Mouse (Mus musculus) neural tube, embryonic 15.5 days (tissue): ENCODE data around the gene Haghl. TPM values are rescaled to one million over a fixed set of nuclear protein-coding genes. Genes with fewer than 3 reads are reported as not detected.
"Not testable (repeated sequence)": the region's sequence is repeated elsewhere in the genome, so short reads cannot be mapped to it uniquely, and the experiment has no call there.

Experiments used
- ATAC-seq: fragments of 200-750 bp; cut with Nextera tagmentation; 2 replicates; pipeline ENCODE4 v1.8.0; 2017; ENCODE audit warnings: mild to moderate bottlenecking, moderate TSS enrichment, moderate library complexity; ENCODE audit not compliant: low FRiP score
- H3K27ac ChIP-seq: fragments of 300-500 bp; sonication (generic); replicated peaks from 2 replicates; pipeline ENCODE4 v1.5.1; 2015; ENCODE audit warnings: mild to moderate bottlenecking, inconsistent platforms
- H3K27me3 ChIP-seq: fragments of 300-500 bp; sonication (generic); replicated peaks from 2 replicates; pipeline ENCODE4 v1.6.1; 2015; ENCODE audit warnings: inconsistent platforms
- H3K36me3 ChIP-seq: fragments of 300-500 bp; sonication (generic); 2 replicates; pipeline ENCODE4 v1.6.1; 2015; ENCODE audit warnings: inconsistent platforms
- H3K4me1 ChIP-seq: fragments of 300-500 bp; sonication (generic); 2 replicates; pipeline ENCODE4 v1.6.1; 2015; ENCODE audit warnings: inconsistent platforms
- H3K4me2 ChIP-seq: fragments of 300-500 bp; sonication (generic); 2 replicates; pipeline ENCODE4 v1.6.1; 2015; ENCODE audit warnings: inconsistent platforms, mild to moderate bottlenecking, moderate library complexity
- H3K4me3 ChIP-seq: fragments of 300-500 bp; sonication (generic); replicated peaks from 2 replicates; pipeline ENCODE4 v1.5.1; 2015; ENCODE audit warnings: mild to moderate bottlenecking, inconsistent platforms
- H3K9ac ChIP-seq: fragments of 300-500 bp; sonication (generic); replicated peaks from 2 replicates; pipeline ENCODE4 v1.6.1; 2015; ENCODE audit warnings: mild to moderate bottlenecking, inconsistent platforms
- H3K9me3 ChIP-seq: fragments of 300-500 bp; sonication (generic); replicated peaks from 2 replicates; pipeline ENCODE4 v1.6.1; 2016; ENCODE audit warnings: inconsistent platforms
- WGBS: fragments of 180-500 bp; shearing (Covaris S2); methylation state at CpG from one replicate; pipeline ENCODE4 v1.1.7; 2015; ENCODE audit warnings: mixed read lengths; 5-methylcytosine and 5-hydroxymethylcytosine counted together
- polyA plus RNA-seq: library from polyadenylated mRNA; unstranded; fragments of >200 nt; fragmentation: Nextera tagmentation; extraction: Ambion mirVana; gene quantifications from 2 replicates; pipeline ENCODE4 v1.2.1, GENCODE M21; 2015

The Haghl gene
- polyA plus RNA-seq, 1 experiment from 2014 or later, result 153 TPM

DNA sequence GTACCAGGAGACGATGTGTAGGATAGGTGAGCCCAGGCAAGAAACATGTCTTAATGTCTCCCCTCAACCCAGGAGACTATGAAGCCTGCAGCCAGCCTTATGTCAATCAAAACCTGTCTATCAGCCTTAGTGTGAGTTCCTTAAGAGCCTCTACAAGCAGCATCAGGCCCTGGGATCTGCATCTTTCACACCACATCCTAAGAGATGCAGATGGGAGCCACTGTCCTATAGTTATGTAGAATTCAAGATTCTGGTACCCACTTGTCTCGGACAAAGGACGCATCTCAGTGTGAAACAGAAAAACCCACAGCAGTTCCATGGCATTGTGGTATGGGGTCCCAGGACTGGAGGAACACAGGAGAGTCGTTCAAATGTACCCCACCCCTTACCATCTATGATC, 30.4 kb downstream of the Haghl start:
- Histone ChIP-seq H3K9me3 (no peaks in the 10 kb centered on the region), H3K4me1 (peaks cover 6% of the 10 kb centered on the region), H3K27ac (no peak overlapping the region), H3K9ac (no peak overlapping the region), H3K36me3 (no peaks in the 10 kb centered on the region), H3K4me3 (no peak overlapping the region), H3K4me2 (no peak overlapping the region), H3K27me3 (no peaks in the 10 kb centered on the region)
- 79% methylated on average over 4 of the region's 4 CpGs for WGBS
- ATAC-seq, result no peak

DNA sequence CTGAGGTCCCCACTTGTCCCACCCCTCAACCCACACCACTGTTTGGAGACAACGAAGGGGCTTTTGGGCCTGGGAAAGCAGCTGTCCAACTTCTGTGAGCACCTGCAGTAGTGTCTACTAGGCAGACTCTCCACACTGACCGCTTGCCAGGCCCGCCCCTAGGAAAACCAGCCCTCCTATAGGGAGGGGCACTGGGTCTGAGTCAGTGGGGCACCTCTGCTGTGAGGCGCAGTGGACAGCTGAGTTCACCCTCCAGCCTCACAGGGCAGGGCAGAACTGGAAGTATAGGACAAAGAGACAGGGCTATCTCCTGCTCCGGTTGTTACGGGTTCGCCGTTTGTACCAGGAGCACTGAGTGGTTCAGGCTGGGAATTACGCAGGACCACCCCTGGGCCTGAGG, 31.2 kb downstream of the Haghl start, which contains the start of gene Msln:
Gene Msln, minus strand, starts transcription at position 138 of the 400 bp plus-strand sequence.
- Histone ChIP-seq H3K4me3 (no peak within 1 kb of the TSS), H3K4me2 (no peak within 1 kb of the TSS), H3K27ac (no peak within 1 kb of the TSS), H3K9ac (no peak within 1 kb of the TSS), H3K9me3 (no peaks in the 10 kb centered on the region), H3K4me1 (peaks cover 6% of the 10 kb centered on the region), H3K27me3 (no peaks in the 10 kb centered on the region), H3K36me3 (no peaks in the 10 kb centered on the region)
- no peak for ATAC-seq
- WGBS, result 87% methylated on average over 9 of the region's 9 CpGs

DNA sequence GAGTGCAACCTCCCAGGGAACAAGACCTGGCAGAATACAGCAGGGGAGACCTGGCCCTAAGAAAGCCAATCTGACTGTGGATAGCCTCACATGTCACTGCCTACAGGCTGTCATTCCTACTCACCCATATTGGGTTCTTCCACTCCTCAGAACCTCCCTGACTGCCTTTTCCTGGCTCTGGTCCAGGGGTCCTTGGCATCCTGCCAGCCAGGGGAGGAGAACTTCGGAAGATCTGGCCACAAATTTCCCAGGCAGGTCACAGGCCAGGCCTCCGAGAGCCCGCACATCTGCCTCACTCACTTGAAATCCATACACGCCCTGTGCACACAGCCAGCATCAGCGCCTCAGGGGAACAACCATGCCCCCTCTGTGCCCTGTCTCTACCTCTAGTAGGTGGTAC, 34.0 kb downstream of the Haghl start:
- WGBS, result 47% methylated on average over 5 of the region's 5 CpGs
- H3K27ac ChIP-seq, result no peak overlapping the region
- no peak for ATAC-seq

DNA sequence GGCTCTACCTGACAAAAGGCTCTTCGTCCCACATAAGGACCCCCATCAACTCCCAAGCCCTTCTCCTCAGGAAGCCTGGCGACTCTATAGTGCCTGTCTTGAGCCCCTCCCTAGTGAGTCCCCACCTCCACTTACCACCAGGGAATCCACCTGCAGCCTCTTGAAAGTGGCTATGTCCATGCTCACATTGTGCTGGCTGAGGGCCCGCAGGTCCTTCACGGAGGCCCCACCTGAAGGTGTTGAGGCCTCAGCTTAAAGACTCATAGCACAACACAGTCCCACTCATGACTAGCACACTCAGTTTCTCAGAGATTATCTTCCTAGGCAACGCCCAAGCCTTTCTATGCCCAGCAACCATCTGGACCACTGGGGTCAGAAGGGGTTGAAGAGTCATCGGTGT, 36.2 kb downstream of the Haghl start:
- H3K9me3 ChIP-seq, result no peaks in the 10 kb centered on the region
- 87% methylated on average over 6 of the region's 6 CpGs for WGBS
- H3K9ac ChIP-seq, result no peak overlapping the region
- H3K27me3 ChIP-seq, result no peaks in the 10 kb centered on the region
- no peak overlapping the region for H3K4me3 ChIP-seq
- no peak overlapping the region for H3K27ac ChIP-seq
- H3K4me2 ChIP-seq, result no peak overlapping the region
- H3K36me3 ChIP-seq, result no peaks in the 10 kb centered on the region
- no peak for ATAC-seq
- peaks cover 6% of the 10 kb centered on the region for H3K4me1 ChIP-seq

More for the DNA sequence above, 34.0 kb downstream of the Haghl start:
- H3K9me3 ChIP-seq, result no peaks in the 10 kb centered on the region
- peaks cover 6% of the 10 kb centered on the region for H3K4me1 ChIP-seq
- H3K36me3 ChIP-seq, result no peaks in the 10 kb centered on the region
- H3K9ac ChIP-seq, result no peak overlapping the region
- H3K4me2 ChIP-seq, result no peak overlapping the region
- no peak overlapping the region for H3K4me3 ChIP-seq
- H3K27me3 ChIP-seq, result no peaks in the 10 kb centered on the region

DNA sequence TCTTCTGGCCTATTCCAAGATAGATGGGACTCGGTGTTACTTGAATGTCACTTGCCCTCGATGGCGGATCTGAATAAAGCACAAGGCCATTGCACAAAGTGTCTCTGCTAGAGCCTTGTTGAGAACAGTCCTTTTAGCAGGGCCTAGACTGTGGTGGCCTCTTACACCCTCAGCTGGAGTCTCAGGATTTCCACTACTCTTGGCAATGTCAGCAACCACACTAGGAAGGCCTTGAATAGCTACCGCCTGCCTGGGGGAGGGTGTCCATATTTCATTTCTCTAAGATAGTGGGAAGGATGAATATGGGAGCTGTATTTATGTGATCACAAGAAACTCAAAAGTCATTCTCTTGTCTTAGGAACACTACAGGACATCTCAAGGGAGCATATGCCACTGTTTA, 37.2 kb downstream of the Haghl start:
- ATAC-seq, result no peak
- no peak overlapping the region for H3K4me2 ChIP-seq
- H3K4me3 ChIP-seq, result no peak overlapping the region
- H3K9me3 ChIP-seq, result no peaks in the 10 kb centered on the region
- no peak overlapping the region for H3K27ac ChIP-seq
- 97% methylated on average over 4 of the region's 4 CpGs for WGBS
- H3K4me1 ChIP-seq, result peaks cover 6% of the 10 kb centered on the region
- no peak overlapping the region for H3K9ac ChIP-seq
- H3K27me3 ChIP-seq, result no peaks in the 10 kb centered on the region
- H3K36me3 ChIP-seq, result no peaks in the 10 kb centered on the region

GRCm38 (mm10) chr17:25744311-25744710, 41.2 kb downstream of the Haghl start:
- Histone ChIP-seq H3K27me3 (no peaks in the 10 kb centered on the region), H3K27ac (no peak overlapping the region), H3K36me3 (no peaks in the 10 kb centered on the region), H3K4me2 (no peak overlapping the region), H3K9me3 (no peaks in the 10 kb centered on the region), H3K4me1 (no peaks in the 10 kb centered on the region), H3K9ac (no peak overlapping the region), H3K4me3 (no peak overlapping the region)
- ATAC-seq, result no peak
- 76% methylated on average over 10 of the region's 10 CpGs for WGBS

GRCm38 (mm10) chr17:25743831-25744230, 41.6 kb downstream of the Haghl start:
- Histone ChIP-seq H3K27me3 (no peaks in the 10 kb centered on the region), H3K36me3 (no peaks in the 10 kb centered on the region), H3K9me3 (no peaks in the 10 kb centered on the region), H3K4me3 (no peak overlapping the region), H3K4me2 (no peak overlapping the region), H3K9ac (no peak overlapping the region), H3K4me1 (no peaks in the 10 kb centered on the region), H3K27ac (no peak overlapping the region)
- no peak for ATAC-seq
- 93% methylated on average over 9 of the region's 9 CpGs for WGBS

- not testable (repeated sequence) for H3K4me3 ChIP-seq, H3K4me1 ChIP-seq, H3K27me3 ChIP-seq, H3K27ac ChIP-seq, H3K9me3 ChIP-seq, H3K9ac ChIP-seq, ATAC-seq, H3K36me3 ChIP-seq, H3K4me2 ChIP-seq
- 78% methylated on average over 12 of the region's 12 CpGs for WGBS
These were observed 44.0 kb downstream of the Haghl start for GRCm38 (mm10) chr17:25741471-25741870.

DNA sequence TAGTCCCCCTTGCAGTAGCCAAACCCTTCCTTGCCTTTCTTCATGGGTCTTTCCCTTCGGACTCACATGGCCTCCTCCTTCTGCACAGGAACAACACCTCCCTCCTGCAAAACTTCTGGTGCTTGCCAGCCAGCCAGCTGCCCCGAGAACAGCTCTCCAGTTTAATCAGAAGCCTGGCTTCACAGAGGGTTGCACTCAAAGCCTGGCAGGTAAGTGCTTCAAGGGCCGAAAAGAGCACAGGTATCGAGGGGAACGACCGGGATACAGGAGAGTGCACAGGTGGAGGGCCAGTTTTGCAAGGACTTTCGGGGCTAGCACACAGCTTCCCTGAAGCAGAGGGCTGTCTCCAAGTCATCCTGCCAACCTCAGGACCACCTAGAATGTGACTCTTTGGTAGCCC, 46.6 kb downstream of the Haghl start:
- Histone ChIP-seq H3K4me1 (no peaks in the 10 kb centered on the region), H3K36me3 (no peaks in the 10 kb centered on the region), H3K27me3 (no peaks in the 10 kb centered on the region), H3K9ac (no peak overlapping the region), H3K4me2 (no peak overlapping the region), H3K4me3 (no peak overlapping the region), H3K27ac (no peak overlapping the region), H3K9me3 (no peaks in the 10 kb centered on the region)
- 88% methylated on average over 7 of the region's 7 CpGs for WGBS
- no peak for ATAC-seq

- WGBS, result 82% methylated on average over 3 of the region's 3 CpGs
- Histone ChIP-seq H3K27ac (no peak within 1 kb of the TSS), H3K36me3 (no peaks in the 10 kb centered on the region), H3K4me3 (no peak within 1 kb of the TSS), H3K9me3 (no peaks in the 10 kb centered on the region), H3K4me2 (no peak within 1 kb of the TSS), H3K27me3 (no peaks in the 10 kb centered on the region), H3K9ac (no peak within 1 kb of the TSS), H3K4me1 (no peaks in the 10 kb centered on the region)
- ATAC-seq, result no peak
These were observed 49.7 kb downstream of the Haghl start, which contains the start of gene Mslnl for GRCm38 (mm10) chr17:25735745-25736144. TSS of gene Mslnl (plus strand) at chr17:25736042.

DNA sequence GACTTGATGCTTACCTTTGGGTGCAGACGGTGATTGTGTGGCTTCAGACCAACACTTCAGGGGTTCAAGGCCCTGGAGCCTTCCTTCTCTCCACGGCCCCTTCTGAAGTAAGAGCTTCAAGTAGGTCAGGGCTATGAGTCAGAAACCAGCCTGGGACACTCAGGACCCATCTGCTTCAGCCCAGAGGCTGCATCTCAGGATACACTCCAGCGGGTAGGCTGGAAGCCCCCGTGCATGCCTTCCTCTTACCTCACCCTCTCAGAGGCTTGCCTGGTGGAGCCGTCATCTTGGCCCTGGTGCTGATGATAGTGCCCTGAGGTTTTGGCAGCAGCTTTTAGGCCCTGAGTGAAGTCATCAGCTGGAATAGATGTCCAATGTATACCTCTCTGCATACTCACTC, 50.2 kb downstream of the Haghl start:
- WGBS, result 73% methylated on average over 5 of the region's 5 CpGs
- no peak for ATAC-seq
- Histone ChIP-seq H3K4me3 (no peak overlapping the region), H3K4me1 (no peaks in the 10 kb centered on the region), H3K27ac (no peak overlapping the region), H3K9ac (no peak overlapping the region), H3K36me3 (peaks cover 5% of the 10 kb centered on the region; the same call in 1 of the 2 replicates), H3K27me3 (no peaks in the 10 kb centered on the region), H3K4me2 (no peak overlapping the region), H3K9me3 (no peaks in the 10 kb centered on the region)

DNA sequence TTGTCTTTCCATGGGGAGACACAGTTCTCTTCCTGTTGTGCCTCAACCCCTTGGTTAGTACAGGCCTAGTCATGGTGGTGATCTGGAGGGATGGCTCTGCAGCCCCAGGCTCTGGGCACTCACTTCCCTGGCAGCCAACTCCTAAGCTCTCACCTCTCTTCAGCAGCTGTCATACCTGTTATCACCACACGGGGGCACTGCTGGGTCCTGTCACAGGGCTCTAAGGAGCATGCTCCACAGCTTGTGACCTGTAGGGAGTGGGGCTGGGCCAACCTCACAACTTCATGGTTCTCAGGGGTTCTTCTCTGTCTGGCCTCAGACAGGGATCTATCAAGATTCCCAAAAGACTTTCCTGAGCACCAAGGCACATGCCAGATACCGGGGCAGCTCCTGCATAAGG, 53.4 kb downstream of the Haghl start:
- no peak for ATAC-seq
- H3K4me1 ChIP-seq, result peaks cover 19% of the 10 kb centered on the region

More for the DNA sequence above, 53.4 kb downstream of the Haghl start:
- peaks cover 10% of the 10 kb centered on the region; the same call in 1 of the 2 replicates for H3K36me3 ChIP-seq
- H3K9me3 ChIP-seq, result no peaks in the 10 kb centered on the region
- WGBS, result 19% methylated on average over 2 of the region's 2 CpGs
- no peak overlapping the region for H3K27ac ChIP-seq
- H3K4me2 ChIP-seq, result no peak overlapping the region
- no peak overlapping the region for H3K9ac ChIP-seq
- H3K4me3 ChIP-seq, result no peak overlapping the region
- H3K27me3 ChIP-seq, result no peaks in the 10 kb centered on the region
